Mouse (Mus musculus): ENCODE data around the gene Slc25a28. TPM values are rescaled to one million over a fixed set of nuclear protein-coding genes. Genes with fewer than 3 reads are reported as not detected.

Gene Slc25a28
- polyA plus RNA-seq, 1 experiment from 2014 or later = 9.7 TPM

DNA sequence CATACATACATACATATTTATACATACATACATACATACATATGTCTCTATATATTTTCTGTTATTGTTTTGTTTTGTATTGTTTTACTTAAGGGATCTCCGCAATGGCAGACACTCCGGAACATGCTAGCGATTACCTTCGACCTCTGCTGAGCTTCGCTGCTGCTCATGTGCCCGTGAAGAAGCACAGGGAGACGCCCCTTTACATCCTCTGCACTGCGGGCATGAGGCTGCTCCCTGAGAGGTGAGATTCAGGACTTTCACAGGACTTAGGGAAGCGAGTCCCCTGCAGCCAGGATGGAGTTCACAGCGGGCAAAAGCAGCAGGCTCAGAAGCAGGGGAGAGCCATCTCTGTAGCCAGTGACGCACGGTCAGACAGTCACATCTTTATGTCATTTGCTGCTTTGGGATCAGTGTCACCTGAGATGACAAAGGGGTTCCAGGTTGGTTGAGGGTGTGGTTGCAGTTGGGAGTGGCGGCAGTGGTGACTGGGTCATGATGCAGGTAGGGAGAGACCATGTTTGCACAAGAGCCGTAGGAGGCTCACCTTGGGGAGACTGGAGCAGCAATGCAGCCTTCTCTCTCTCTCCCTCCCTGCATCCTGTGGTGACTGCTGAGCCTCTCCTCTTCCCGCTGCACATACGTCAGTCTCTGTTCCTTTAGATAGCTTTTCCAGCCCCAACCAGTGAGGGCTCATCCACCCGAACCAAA is 30.3 kb upstream of the Slc25a28 start:
- Histone ChIP-seq H3K4me3 (ENCODE audit: low read depth, low read length) (no peak overlapping the region), H3K36me3 (ENCODE audit: control insufficient read depth, insufficient read depth, low read length) (peaks cover 7% of the 10 kb centered on the region; the same call in 1 of the 2 replicates), H3K4me2 (no peak overlapping the region), H3K9me3 (ENCODE audit: control insufficient read depth, low read length) (no peaks in the 10 kb centered on the region; the same call in 1 of the 2 replicates), H3K27me3 (ENCODE audit: control insufficient read depth, insufficient read depth, low read length) (no peaks in the 10 kb centered on the region), H3K9ac (ENCODE audit: low read length) (no peak overlapping the region), H3K27ac (ENCODE audit: low read depth, low read length) (no peak overlapping the region), H3K4me1 (ENCODE audit: control insufficient read depth, insufficient read depth, low read length) (no peaks in the 10 kb centered on the region)
- WGBS = 87% methylated on average over 17 of the region's 17 CpGs
- DNase-seq (ENCODE audit: low spot score, missing footprints) = no peak
- no peak for ATAC-seq (ENCODE audit: low FRiP score)

DNA sequence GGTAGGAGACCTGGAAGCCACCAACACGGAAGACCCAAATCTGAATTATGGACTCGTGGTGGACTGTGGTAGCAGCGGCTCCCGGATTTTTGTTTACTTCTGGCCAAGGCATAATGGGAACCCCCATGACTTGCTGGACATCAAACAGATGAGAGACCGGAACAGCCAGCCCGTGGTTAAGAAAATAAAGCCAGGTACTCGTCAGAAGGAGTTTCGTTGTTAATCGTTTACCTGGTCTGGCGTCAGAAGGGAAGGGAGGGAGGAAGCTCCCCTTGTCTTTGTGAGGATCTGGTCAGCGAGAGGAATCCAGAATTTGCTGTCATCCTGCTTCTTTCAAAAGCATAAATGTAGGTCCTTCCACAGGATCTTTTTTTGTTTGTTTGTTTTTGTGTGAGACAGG is 29.5 kb upstream of the Slc25a28 start:
- H3K4me1 ChIP-seq (ENCODE audit: control insufficient read depth, insufficient read depth, low read length) = no peaks in the 10 kb centered on the region
- no peak overlapping the region for H3K9ac ChIP-seq (ENCODE audit: low read length)
- no peak overlapping the region for H3K27ac ChIP-seq (ENCODE audit: low read depth, low read length)
- H3K27me3 ChIP-seq (ENCODE audit: control insufficient read depth, insufficient read depth, low read length) = no peaks in the 10 kb centered on the region
- H3K4me2 ChIP-seq = no peak overlapping the region
- DNase-seq (ENCODE audit: low spot score, missing footprints) (no peak), ATAC-seq (ENCODE audit: low FRiP score) (no peak)
- no peaks in the 10 kb centered on the region; the same call in 1 of the 2 replicates for H3K9me3 ChIP-seq (ENCODE audit: control insufficient read depth, low read length)
- 94% methylated on average over 11 of the region's 11 CpGs for WGBS
- peaks cover 7% of the 10 kb centered on the region; the same call in 1 of the 2 replicates for H3K36me3 ChIP-seq (ENCODE audit: control insufficient read depth, insufficient read depth, low read length)
- H3K4me3 ChIP-seq (ENCODE audit: low read depth, low read length) = no peak overlapping the region

DNA sequence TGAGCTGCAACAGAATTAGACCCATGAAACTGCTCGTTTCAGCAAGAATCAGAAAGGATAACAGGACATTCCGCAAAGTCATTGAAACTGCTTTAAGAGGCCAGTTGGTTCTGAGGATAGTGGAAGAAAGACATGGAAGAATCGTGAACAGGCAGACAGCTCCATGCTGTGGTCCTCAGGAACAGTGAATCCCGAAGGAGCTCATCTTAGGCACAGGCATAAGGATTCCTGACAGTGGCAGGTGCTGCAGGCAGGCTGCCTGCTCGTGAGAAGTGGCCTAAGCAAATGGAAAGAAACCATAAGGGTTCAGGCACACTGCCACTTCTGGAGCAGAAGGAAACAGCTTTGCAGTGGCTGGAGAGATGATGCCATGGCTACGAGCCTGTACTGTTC is 25.1 kb upstream of the Slc25a28 start:
- Histone ChIP-seq H3K27me3 (ENCODE audit: control insufficient read depth, insufficient read depth, low read length) (no peaks in the 10 kb centered on the region), H3K4me1 (ENCODE audit: control insufficient read depth, insufficient read depth, low read length) (no peaks in the 10 kb centered on the region), H3K9ac (ENCODE audit: low read length) (no peak overlapping the region), H3K9me3 (ENCODE audit: control insufficient read depth, low read length) (no peaks in the 10 kb centered on the region; the same call in 1 of the 2 replicates), H3K27ac (ENCODE audit: low read depth, low read length) (no peak overlapping the region), H3K4me3 (ENCODE audit: low read depth, low read length) (no peak overlapping the region), H3K4me2 (no peak overlapping the region), H3K36me3 (ENCODE audit: control insufficient read depth, insufficient read depth, low read length) (peaks cover 7% of the 10 kb centered on the region; the same call in 1 of the 2 replicates)
- ATAC-seq (ENCODE audit: low FRiP score) = no peak
- 84% methylated on average over 6 of the region's 6 CpGs for WGBS
- no peak for DNase-seq (ENCODE audit: low spot score, missing footprints)

DNA sequence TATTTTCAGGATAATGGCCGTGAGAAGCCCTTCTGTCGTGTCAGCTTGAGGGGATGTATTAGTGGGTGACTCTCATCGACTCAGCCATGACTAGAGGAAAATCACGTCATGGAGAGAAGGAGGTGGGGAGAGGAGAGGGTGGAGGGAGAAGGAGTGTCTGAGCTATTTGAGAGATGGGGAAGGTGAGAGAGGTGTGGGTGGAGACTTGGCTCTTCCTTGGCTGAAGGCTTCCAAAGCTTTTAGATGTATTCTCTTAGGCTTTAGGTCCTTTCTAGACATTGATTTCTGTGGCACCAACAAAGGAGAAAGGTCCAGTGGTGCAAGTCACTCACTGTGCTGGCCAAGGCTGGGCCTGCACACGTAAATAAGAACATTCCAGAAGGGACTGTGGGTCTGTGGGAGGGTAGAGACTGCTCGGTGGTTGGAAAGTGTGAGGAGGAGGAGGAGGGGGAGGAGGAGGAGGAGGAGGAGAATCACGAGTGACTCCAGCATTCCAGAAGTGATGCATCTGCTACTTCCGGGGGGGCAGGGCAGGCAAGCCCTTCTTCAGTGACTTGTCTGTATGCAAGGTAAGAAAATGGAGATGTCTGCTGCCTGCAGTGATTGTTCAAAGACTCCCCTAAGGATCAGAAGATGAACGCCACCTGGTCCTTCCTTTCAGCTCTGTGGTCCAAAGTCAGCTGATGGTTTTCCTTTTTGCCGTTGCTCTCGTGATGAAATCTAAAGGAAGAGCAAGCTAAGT is 24.5 kb upstream of the Slc25a28 start:
- no peak for ATAC-seq (ENCODE audit: low FRiP score)
- no peak for DNase-seq (ENCODE audit: low spot score, missing footprints)
- Histone ChIP-seq H3K27me3 (ENCODE audit: control insufficient read depth, insufficient read depth, low read length) (no peaks in the 10 kb centered on the region), H3K27ac (ENCODE audit: low read depth, low read length) (no peak overlapping the region), H3K9me3 (ENCODE audit: control insufficient read depth, low read length) (no peaks in the 10 kb centered on the region; the same call in 1 of the 2 replicates), H3K9ac (ENCODE audit: low read length) (no peak overlapping the region), H3K4me1 (ENCODE audit: control insufficient read depth, insufficient read depth, low read length) (no peaks in the 10 kb centered on the region), H3K4me2 (no peak overlapping the region), H3K36me3 (ENCODE audit: control insufficient read depth, insufficient read depth, low read length) (peaks cover 3% of the 10 kb centered on the region; the same call in 1 of the 2 replicates), H3K4me3 (ENCODE audit: low read depth, low read length) (no peak overlapping the region)
- WGBS = 83% methylated on average over 11 of the region's 11 CpGs

DNA sequence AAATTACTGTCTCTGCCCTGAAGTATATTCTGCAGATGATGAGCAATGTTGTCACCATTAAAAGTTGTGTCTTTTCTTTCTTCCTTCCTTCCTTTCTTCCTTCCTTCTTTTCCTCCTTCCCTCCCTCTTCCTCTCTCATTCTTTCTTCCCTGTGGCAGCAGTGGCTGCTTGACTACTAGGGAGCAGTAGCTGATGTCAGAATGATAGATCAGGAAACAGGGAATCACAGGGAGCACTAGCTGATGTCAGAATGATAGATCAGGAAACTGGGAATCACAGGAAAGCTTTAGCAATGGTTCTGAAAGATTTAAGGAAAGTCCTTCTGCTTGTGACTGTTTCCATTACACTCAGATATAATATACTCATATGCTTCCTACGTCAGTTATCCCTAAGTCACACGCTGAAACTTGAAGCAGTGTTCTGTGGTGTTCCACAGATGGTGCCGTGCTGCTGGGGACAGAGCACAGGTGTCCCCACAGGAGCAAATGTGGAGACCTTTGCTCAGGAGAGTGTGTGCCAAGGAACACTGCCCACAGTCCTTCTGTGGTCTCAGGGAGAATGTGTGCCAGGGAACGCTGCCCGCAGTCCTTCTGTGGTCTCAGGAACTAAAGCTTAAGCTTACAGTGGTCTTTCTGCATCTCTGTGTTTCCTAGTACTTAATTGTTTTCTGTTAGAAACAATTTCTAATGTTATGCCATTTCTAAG is 23.1 kb upstream of the Slc25a28 start:
- 92% methylated on average over 5 of the region's 5 CpGs for WGBS
- no peak overlapping the region for H3K9ac ChIP-seq (ENCODE audit: low read length)
- no peaks in the 10 kb centered on the region; the same call in 1 of the 2 replicates for H3K9me3 ChIP-seq (ENCODE audit: control insufficient read depth, low read length)
- H3K36me3 ChIP-seq (ENCODE audit: control insufficient read depth, insufficient read depth, low read length) = 0 out of 2 replicates have a peak, but pooled peaks cover 2% of the 10 kb centered on the region
- no peak overlapping the region for H3K4me2 ChIP-seq
- H3K27me3 ChIP-seq (ENCODE audit: control insufficient read depth, insufficient read depth, low read length) = no peaks in the 10 kb centered on the region
- no peak for ATAC-seq (ENCODE audit: low FRiP score)
- H3K4me1 ChIP-seq (ENCODE audit: control insufficient read depth, insufficient read depth, low read length) = 0 out of 2 replicates have a peak, but pooled peaks cover under 1% of the 10 kb centered on the region
- H3K4me3 ChIP-seq (ENCODE audit: low read depth, low read length) = no peak overlapping the region
- no peak for DNase-seq (ENCODE audit: low spot score, missing footprints)
- H3K27ac ChIP-seq (ENCODE audit: low read depth, low read length) = no peak overlapping the region

DNA sequence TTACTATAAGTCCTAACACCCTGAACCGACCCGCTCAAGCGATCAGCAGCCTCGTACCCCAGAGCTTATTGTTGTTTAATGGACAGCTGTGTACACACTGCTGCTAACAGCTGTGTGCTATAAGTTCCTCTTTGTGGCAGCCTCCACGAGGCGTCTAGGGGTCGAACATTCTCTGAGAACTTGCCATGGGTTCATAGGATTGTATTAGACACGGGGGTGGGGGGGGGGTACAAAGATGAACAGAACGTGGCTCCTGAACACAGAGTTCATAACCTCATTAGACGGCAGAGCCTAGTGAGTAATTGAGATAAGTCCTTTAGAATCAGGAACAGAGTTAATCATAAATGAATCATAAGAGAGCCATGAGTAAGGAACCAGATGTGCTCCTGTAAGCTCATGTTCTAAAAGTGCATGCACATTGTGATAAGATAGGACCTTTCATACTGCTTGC is 20.9 kb upstream of the Slc25a28 start:
- H3K9me3 ChIP-seq (ENCODE audit: control insufficient read depth, low read length) = no peaks in the 10 kb centered on the region
- no peaks in the 10 kb centered on the region for H3K27me3 ChIP-seq (ENCODE audit: control insufficient read depth, insufficient read depth, low read length)
- 0 out of 2 replicates have a peak, but pooled peaks cover 2% of the 10 kb centered on the region for H3K4me1 ChIP-seq (ENCODE audit: control insufficient read depth, insufficient read depth, low read length)
- DNase-seq (ENCODE audit: low spot score, missing footprints) (no peak), ATAC-seq (ENCODE audit: low FRiP score) (no peak)
- H3K9ac ChIP-seq (ENCODE audit: low read length) = no peak overlapping the region
- H3K4me3 ChIP-seq (ENCODE audit: low read depth, low read length) = no peak overlapping the region
- no peak overlapping the region for H3K4me2 ChIP-seq
- H3K27ac ChIP-seq (ENCODE audit: low read depth, low read length) = no peak overlapping the region
- H3K36me3 ChIP-seq (ENCODE audit: control insufficient read depth, insufficient read depth, low read length) = no peaks in the 10 kb centered on the region
- WGBS = 57% methylated on average over 10 of the region's 10 CpGs

DNA sequence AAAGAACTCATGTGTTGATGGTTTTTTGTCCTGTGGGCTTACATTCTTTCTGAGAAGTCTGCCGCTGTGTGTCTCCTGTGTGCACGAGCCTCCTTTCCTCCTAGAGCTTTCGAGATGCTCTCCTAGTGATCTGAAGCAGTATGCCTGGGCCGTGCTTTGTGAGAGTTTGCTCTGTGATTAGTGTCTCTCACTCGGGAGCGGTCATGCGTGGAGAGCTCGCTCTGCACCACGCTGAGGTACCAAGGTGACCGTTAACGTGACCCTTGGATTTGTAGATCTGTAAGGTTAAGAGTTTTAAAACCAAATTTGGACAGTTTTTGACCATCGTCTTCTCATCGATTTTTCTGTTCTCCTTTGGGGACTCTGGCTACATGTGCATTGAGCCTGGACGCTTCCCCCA is 18.1 kb upstream of the Slc25a28 start:
- 45% methylated on average over 14 of the region's 14 CpGs for WGBS
- Histone ChIP-seq H3K36me3 (ENCODE audit: control insufficient read depth, insufficient read depth, low read length) (no peaks in the 10 kb centered on the region), H3K4me1 (ENCODE audit: control insufficient read depth, insufficient read depth, low read length) (peaks cover 7% of the 10 kb centered on the region), H3K4me2 (no peak overlapping the region), H3K27ac (ENCODE audit: low read depth, low read length) (no peak overlapping the region), H3K9ac (ENCODE audit: low read length) (no peak overlapping the region), H3K27me3 (ENCODE audit: control insufficient read depth, insufficient read depth, low read length) (no peaks in the 10 kb centered on the region), H3K9me3 (ENCODE audit: control insufficient read depth, low read length) (no peaks in the 10 kb centered on the region), H3K4me3 (ENCODE audit: low read depth, low read length) (no peak overlapping the region)
- DNase-seq (ENCODE audit: low spot score, missing footprints) = no peak
- ATAC-seq (ENCODE audit: low FRiP score) = no peak

DNA sequence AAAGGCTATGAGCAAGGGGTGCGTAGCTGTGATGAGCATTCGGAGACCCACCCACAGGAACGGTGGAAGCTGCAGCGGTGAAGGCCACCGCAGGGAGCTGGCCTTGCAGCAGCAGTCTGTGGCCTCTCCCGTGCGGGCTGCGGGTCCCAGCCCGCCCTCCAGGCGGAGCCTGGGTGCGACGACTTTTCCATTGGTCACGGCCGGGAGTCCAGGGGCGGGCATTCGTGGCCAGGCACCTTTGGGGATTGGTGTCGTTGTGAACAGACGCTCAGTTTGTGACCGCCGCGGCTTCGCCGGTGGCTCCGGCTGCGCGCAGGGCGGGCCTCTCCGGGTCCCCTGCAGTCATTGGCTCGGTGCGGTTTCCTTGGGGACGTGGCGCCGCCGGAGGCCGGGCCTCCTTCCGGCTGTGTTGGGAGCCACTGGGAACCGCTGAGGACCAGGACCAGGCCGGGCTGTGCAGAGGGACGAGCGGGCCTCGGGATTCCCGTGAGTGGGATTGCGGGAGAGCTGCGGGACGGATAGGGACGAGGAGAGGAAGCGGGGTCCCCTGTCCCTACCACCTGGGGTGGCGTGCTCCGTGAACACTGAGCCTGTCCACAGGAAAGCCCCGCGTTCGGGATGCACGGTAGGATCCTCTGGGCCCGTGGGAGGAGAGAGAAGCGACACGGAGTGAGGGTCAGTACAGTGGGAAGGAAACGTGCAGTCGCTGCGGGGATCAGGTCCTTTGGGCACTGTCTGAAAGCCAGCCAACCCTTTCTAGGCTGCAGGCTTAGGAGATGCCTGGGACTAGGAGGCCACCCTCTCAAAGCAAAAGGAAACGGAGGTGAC is 15.0 kb upstream of the Slc25a28 start, which contains the start of gene Entpd7:
Gene Entpd7, plus strand, starts transcription at position 254 of the 828 bp plus-strand sequence.
- Histone ChIP-seq H3K9ac (ENCODE audit: low read length) (peak within 1 kb of the TSS; percentile 67), H3K4me2 (peak within 1 kb of the TSS; percentile 69), H3K36me3 (ENCODE audit: control insufficient read depth, insufficient read depth, low read length) (no peaks in the 10 kb centered on the region), H3K27ac (ENCODE audit: low read depth, low read length) (peak within 1 kb of the TSS; percentile 48; the same call in 1 of the 2 replicates), H3K9me3 (ENCODE audit: control insufficient read depth, low read length) (no peaks in the 10 kb centered on the region), H3K4me3 (ENCODE audit: low read depth, low read length) (peak within 1 kb of the TSS; percentile 52), H3K27me3 (ENCODE audit: control insufficient read depth, insufficient read depth, low read length) (no peaks in the 10 kb centered on the region), H3K4me1 (ENCODE audit: control insufficient read depth, insufficient read depth, low read length) (peaks cover 7% of the 10 kb centered on the region)
- ATAC-seq (ENCODE audit: low FRiP score) = peak; percentile 99
- WGBS = under 1% methylated on average over 60 of the region's 60 CpGs
- peak; percentile 99 for DNase-seq (ENCODE audit: low spot score, missing footprints)

Data from midbrain, embryonic 11.5 days (tissue).